In genomic region chr9:23242911-23243310, GRCm38 (mm10) we compare ENCODE assay signal across 11 mouse cellular contexts. TPM values are rescaled to one million over a fixed set of nuclear protein-coding genes. Genes with fewer than 3 reads are reported as not detected.
A peak's percentile ranks its signal among the peaks of the same experiment; 100 is the strongest.
DNase-seq lines count a peak whose midpoint lies in the region; ATAC-seq lines count a peak whose summit lies in the region.
"Had no signal": no experiment of that assay in that cellular context is flagged by ENCODE, and none has a peak within 500 bp of the region (broad histone marks: within the 10 kb centered on the region; RNA-seq: fewer than 3 reads in every experiment).

No protein-coding gene starts in this region.

- H3K36me3 ChIP-seq in kidney, embryonic 16.5 days (ENCODE audit: insufficient read depth, low read length) = no peaks in the 10 kb centered on the region

- no peak overlapping the region for H3K4me3 ChIP-seq in kidney, embryonic 16.5 days (ENCODE audit: low read length)

- no peaks in the 10 kb centered on the region for H3K9me3 ChIP-seq in kidney, embryonic 16.5 days (ENCODE audit: low read length)

- peak; percentile 10 for DNase-seq in cerebellum, adult 11 months
- DNase-seq in cerebellum, adult 11-12 months = no peak
- DNase-seq in kidney, postnatal 10 days = peak; percentile 53
- DNase-seq in NIH3T3 (ENCODE audit: low read depth) = peak; percentile 92
- peak; percentile 65 to 68 for DNase-seq in layer of hippocampus, postnatal 10 days (ENCODE audit: low spot score in 2 of 2)
- DNase-seq in natural killer cell, adult 2 months (ENCODE audit: low spot score in 2 of 2) = no peak
- DNase-seq in urinary bladder, postnatal 10 days (ENCODE audit: low spot score) = no peak
- DNase-seq: B cell, adult 2 months had no signal

- no peak for ATAC-seq in kidney, embryonic 16.5 days (ENCODE audit: low FRiP score, low TSS enrichment)

- H3K27me3 ChIP-seq in kidney, embryonic 16.5 days (ENCODE audit: insufficient read depth, low read length) = no peaks in the 10 kb centered on the region

- 77% methylated on average over 3 of the region's 3 CpGs for WGBS in kidney, embryonic 16.5 days

- no peak overlapping the region for H3K4me2 ChIP-seq in kidney, embryonic 16.5 days (replicated peaks; ENCODE audit: low read depth, low read length)

- H3K4me1 ChIP-seq in kidney, embryonic 16.5 days (ENCODE audit: insufficient read depth, low read length) = peaks cover 13% of the 10 kb centered on the region; the same call in 1 of the 2 replicates

- H3K9ac ChIP-seq in kidney, embryonic 16.5 days (replicated peaks; ENCODE audit: low read length) = no peak overlapping the region

- no peak overlapping the region for H3K27ac ChIP-seq in kidney, embryonic 16.5 days (ENCODE audit: low read length)
- H3K27ac ChIP-seq: macrophage had no signal

RNA-seq across cellular contexts. Expression of gene Bmper, which starts 20.0 kb away (rescaled TPM):
- polyA plus RNA-seq in kidney, embryonic 16.5 days (2015; fragmentation: Nextera tagmentation; extraction: Ambion mirVana) = 20.3 and 21.0 TPM in 2 replicates
- total RNA-seq in layer of hippocampus, postnatal 10 days (2021) = 10 to 100 TPM in 1 of 2 experiments, 1 to 10 TPM in 1; 7.9 to 10.1 TPM
- total RNA-seq: neutrophil, adult 5-6 weeks had no signal
- polyA plus RNA-seq: macrophage had no signal

Comparison
In these comparisons a context has a peak if more than half of its experiments do, and no peak if none do; other contexts are left out.
1. DNase-seq: peak in cerebellum, adult 11 months (single experiment), kidney, postnatal 10 days (single experiment), NIH3T3 (single experiment) and layer of hippocampus, postnatal 10 days (2 of 2); none in cerebellum, adult 11-12 months (single experiment), natural killer cell, adult 2 months (0 of 2) and urinary bladder, postnatal 10 days (single experiment).